1 mouse cellular context compared by ENCODE assay signal in the genomic region with DNA sequence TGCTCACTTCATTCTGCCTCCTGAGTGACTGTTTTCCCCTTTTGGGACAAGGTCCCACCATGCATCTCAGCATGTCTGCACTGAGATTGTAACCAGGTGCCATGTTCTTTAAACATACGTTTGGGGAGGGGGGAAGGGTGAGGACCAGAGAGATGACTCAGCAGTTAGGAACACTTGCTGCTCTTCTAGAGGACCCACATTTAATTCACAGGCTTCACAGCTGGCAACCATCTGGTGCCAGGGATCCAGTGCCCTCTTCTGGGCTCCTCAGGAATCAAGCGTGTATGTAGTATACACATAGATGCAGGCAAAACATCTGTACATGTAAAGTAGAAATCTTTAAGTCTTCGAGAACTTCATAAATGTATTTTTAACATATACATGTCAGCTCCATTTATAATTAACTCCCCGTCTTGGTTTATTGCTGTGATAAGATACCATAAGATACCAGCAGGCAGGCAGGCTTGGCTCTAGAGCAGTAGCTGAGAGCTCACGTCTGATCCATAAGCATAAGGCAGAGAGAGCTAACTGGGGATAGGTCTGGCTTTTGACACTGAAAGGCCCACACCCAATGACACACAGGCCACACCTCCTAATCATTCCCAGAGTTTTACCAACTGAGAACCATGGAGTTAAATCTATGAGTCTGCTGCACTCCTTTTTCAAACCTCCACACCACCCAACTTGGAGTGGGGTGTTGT.
TF ChIP-seq lines count a peak whose summit lies in the region.

No protein-coding gene starts in this region.

TF ChIP-seq in CH12.LX, 34 proteins besides CTCF, POLR2A, EP300 and RAD21 (continued from another document):
- TF ChIP-seq HCFC1 (IDR thresholded peaks at IDR 0.05; ENCODE audit: low read depth, low read length): no peak
